Mouse (Mus musculus) 3T3-L1 (cell line): Measurements from ENCODE around the gene Klra17.
A peak's percentile ranks its signal among the peaks of the same experiment; 100 is the strongest.
"Not testable (repeated sequence)": the region's sequence is repeated elsewhere in the genome, so short reads cannot be mapped to it uniquely, and the experiment has no call there.

Experiments used
- DNase-seq: peaks from one replicate; pipeline ENCODE4 v3.0.0-alpha.2; 2015; ENCODE audit warnings: low read depth, low spot score

Gene Klra17

DNA sequence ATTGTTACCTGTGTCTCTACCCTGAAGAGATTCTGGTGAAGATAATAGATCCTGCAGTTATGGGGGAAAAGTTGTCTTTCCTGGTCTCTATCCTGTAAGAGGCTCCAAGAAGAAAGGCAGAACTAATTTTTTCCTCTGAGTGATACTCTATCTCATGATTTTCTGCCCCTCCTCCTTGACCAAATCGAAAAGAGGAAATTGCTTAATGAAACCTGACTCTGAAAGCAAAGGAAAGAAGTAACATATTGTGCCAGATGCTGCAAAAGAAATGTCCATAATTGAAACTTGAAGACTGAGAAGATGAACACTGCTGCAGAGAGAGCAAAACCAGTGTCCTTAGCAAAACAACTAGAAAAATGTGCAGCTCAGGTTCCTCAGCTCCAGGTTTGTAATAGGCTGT is at the start of gene Klra17:
Gene Klra17, minus strand, starts transcription at position 124 of the 400 bp plus-strand sequence.
- no peak for DNase-seq

DNA sequence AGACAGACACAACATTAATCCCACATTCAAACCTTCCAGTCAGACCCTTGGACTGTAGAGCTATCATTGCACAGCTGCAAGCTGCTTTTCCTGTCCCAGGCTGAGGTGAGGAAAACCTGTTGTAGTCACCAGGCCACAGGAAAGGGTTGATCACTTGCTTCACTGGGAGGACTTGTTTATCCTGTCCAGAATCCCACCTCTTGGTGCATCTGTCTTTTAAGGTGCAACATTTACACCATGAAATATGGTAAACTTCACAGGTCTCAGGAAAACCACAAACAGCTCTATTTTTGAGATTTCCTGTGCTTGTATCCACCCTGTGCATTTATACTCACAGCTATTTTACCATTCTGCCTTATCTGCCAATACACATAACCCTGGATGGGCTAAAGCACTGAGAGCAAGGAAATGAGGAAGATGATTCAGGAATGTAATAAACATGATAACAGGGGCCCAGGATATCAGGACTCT is 41.0 kb upstream of the Klra17 start, which contains the start of gene Klra5:
Gene Klra5, minus strand, starts transcription at position 175 of the 471 bp plus-strand sequence.
- DNase-seq: not testable (repeated sequence)

DNA sequence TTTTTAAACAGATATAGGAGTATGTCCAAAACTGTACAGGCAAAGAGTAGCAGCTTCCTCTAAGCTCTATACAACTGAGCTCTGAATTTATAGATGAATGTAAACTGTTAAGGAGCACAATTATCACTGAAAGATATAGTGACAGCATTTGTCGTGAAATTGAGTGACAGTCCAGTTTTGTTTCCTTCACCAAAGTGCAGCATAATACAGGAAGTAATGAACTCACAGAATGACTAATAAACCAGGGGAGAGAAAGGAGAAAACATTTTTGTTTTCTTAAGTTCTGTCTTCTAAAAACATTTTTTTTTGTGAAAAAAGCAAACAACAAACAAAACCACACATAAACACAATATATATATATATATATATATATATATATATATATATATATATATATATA is 40.5 kb upstream of the Klra17 start:
- DNase-seq: no peak

DNA sequence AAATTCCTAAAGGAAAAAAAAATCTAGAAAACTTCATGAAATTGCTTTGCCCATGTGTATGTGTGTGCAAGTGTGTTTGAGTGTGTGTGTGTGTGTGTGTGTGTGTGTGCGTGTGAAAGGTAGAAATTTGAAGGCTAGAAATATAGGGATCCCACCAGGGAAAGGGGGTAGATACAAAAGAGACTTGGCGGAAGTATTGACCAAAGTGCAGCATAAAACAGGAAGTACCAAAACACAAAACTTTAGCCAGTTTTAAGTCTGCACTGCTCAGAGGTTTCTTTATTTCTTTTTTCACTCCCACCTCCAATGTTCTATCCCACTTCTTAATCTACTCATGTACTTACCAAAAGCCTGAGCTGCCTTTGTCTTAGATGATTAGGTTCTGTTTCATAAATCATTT is 6.1 kb upstream of the Klra17 start:
- no peak for DNase-seq

DNA sequence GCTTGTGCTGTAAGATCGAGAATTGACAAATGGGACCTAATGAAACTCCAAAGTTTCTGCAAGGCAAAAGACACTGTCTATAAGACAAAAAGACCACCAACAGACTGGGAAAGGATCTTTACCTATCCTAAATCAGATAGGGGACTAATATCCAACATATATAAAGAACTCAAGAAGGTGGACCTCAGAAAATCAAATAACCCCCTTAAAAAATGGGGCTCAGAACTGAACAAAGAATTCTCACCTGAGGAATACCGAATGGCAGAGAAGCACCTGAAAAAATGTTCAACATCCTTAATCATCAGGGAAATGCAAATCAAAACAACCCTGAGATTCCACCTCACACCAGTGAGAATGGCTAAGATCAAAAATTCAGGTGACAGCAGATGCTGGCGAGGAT is 14.1 kb downstream of the Klra17 start, which contains the start of gene Gm17631:
Gene Gm17631, plus strand, starts transcription at position 301 of the 400 bp plus-strand sequence.
- not testable (repeated sequence) for DNase-seq

DNA sequence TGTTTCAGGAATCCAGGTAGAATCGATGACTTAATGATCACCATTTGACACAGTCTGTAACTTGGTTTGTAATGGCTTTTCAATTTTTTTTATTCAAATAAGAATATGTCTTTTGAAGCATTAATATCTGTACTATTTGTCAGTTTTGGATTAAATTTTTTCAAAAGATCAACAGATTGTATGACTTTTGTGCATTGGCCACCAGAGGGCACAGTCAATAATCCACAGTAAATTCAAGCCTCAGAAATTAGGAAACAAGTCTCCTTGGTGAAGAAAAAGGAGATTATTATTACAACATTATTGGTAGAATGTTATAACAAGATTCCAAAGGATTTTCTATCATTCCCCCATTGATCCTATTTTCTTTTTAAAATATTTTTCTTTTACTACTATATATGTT is 50.9 kb downstream of the Klra17 start:
- DNase-seq: peak; percentile 38

DNA sequence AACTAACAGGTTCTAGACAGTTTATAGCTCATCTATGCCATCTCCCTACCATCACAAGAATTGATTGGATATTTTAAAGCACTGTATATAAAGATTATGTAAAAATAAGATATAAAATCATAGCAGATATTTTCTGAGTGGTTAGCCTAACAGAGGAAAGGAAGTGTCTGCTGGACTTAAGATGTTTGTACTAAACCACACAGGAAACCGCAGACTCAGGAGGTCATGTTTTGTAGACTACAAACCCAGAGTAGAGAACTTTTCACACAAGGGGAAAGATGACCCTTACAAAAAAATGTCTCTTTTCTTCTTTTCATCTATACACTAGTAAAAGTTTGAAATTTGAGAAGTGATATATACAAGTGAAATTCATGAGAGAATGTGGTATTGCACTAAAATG is 52.5 kb downstream of the Klra17 start:
- DNase-seq: peak; percentile 13

DNA sequence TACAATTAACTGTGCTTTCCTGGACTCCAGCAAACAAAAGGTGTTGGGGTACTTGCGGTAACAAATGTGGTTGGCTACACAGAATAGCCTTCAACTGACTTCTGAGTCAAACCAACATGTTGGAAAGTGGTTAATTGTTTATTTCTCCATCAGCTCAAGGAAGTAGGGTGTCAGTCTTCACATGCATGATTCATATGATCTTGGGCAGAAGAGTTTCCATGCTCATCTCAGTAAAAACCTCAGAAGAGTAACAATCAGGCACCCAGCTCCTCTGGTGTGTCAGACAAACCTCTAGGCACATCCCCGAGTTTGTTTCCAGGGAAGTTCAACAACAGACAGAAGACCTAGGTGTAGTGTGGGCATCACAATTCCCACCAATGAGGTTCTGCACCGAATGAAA is 58.7 kb downstream of the Klra17 start:
- DNase-seq: no peak

DNA sequence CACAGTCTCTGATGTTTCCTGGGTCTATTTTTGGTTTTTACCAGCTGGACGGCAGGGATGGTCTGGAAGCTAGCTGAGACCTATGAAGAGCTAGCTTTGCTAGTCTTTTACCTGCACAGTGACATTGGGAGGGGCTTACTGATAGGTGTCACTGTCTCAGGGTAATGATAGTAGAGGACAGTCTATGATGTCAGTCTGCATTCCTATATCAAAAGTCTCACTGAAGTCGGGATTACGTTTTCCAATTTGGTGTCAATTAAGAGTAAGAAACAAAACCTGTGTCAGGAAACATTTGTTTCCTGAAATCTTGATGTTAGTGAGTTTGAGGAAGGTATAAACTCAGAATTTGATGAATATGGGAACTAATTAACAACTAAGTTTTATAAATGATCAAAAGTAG is 92.3 kb downstream of the Klra17 start, which contains the start of gene Gm156:
Gene Gm156, minus strand, starts transcription at position 101 of the 400 bp plus-strand sequence.
- DNase-seq: not testable (repeated sequence)
